Mouse (Mus musculus) kidney, embryonic 16.5 days (tissue): ENCODE measurements around the gene Krt42. TPM values are rescaled to one million over a fixed set of nuclear protein-coding genes. Genes with fewer than 3 reads are reported as not detected.
A peak's percentile ranks its signal among the peaks of the same experiment; 100 is the strongest.
"Not testable (repeated sequence)": the region's sequence is repeated elsewhere in the genome, so short reads cannot be mapped to it uniquely, and the experiment has no call there.

Source experiments
- ATAC-seq: fragments of 200-750 bp; cut with Nextera tagmentation; 2 replicates; pipeline ENCODE4 v1.8.0; 2017; ENCODE audit warnings: moderate TSS enrichment; ENCODE audit not compliant: low FRiP score, low TSS enrichment
- H3K27ac ChIP-seq: fragments of 300-500 bp; sonication (generic); 2 replicates; pipeline ENCODE4 v1.5.1; 2014; ENCODE audit warnings: low read length
- H3K27me3 ChIP-seq: fragments of 300-500 bp; sonication (generic); 2 replicates; pipeline ENCODE4 v1.6.1; 2014; ENCODE audit warnings: low read length, control low read depth, mixed read lengths; ENCODE audit not compliant: insufficient read depth
- H3K36me3 ChIP-seq: fragments of 300-500 bp; sonication (generic); 2 replicates; pipeline ENCODE4 v1.6.1; 2014; ENCODE audit warnings: low read length, control low read depth, mixed read lengths; ENCODE audit not compliant: insufficient read depth
- H3K4me1 ChIP-seq: fragments of 300-500 bp; sonication (generic); 2 replicates; pipeline ENCODE4 v1.6.1; 2014; ENCODE audit warnings: low read length, control low read depth, mixed read lengths; ENCODE audit not compliant: insufficient read depth
- H3K4me2 ChIP-seq: fragments of 300-500 bp; sonication (generic); replicated peaks from 2 replicates; pipeline ENCODE4 v1.6.1; 2014; ENCODE audit warnings: low read depth, low read length
- H3K4me3 ChIP-seq: fragments of 300-500 bp; sonication (generic); 2 replicates; pipeline ENCODE4 v1.5.1; 2014; ENCODE audit warnings: mild to moderate bottlenecking, low read length
- H3K9ac ChIP-seq: fragments of 300-500 bp; sonication (generic); replicated peaks from 2 replicates; pipeline ENCODE4 v1.6.1; 2014; ENCODE audit warnings: low read length
- H3K9me3 ChIP-seq: fragments of 300-500 bp; sonication (generic); 2 replicates; pipeline ENCODE4 v1.6.1; 2016; ENCODE audit warnings: low read length, control low read depth
- WGBS: fragments of 180-500 bp; shearing (Covaris S2); extraction: QIAGEN DNeasy Blood & Tissue Kit; methylation state at CpG from one replicate; pipeline ENCODE4 v1.1.7; 2014; 5-methylcytosine and 5-hydroxymethylcytosine counted together
- polyA plus RNA-seq: library from polyadenylated mRNA; unstranded; fragments of >200 nt; fragmentation: Nextera tagmentation; extraction: Ambion mirVana; gene quantifications from 2 replicates; pipeline ENCODE4 v1.2.1, GENCODE M21; 2015

Krt42 gene
- polyA plus RNA-seq, result not detected in 2 replicates

DNA sequence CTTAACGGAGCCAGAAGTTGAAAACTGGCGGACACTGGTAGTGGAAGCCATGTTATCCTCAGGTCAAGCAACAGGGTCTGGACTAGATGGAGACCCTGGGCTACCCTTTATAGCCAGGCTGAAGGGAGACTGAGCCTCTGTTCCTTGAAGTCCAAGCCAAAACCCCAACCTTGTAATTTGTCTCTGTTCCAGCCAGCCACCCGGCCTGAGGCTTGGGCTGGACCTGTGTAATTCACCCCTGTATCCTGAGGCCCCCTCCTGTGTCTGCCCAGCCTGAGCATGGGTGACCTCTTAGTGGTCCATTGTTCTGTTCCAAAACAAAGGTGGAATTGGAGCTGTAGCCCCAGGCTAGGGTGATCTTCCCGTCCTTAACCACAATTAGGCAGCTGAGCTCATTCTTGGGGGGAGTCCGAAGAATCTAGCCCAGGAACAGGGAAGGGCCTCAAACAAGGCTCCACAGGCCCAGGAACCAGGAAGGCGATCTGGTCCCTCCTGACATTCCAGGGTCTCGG, at the start of gene Krt42:
TSS of gene Krt42 (minus strand) at position 51 of the 512 bp plus-strand sequence.
- Histone ChIP-seq H3K36me3 (no peaks in the 10 kb centered on the region), H3K4me2 (no peak within 1 kb of the TSS), H3K4me3 (no peak within 1 kb of the TSS), H3K27ac (no peak within 1 kb of the TSS), H3K27me3 (no peaks in the 10 kb centered on the region), H3K9me3 (no peaks in the 10 kb centered on the region), H3K9ac (no peak within 1 kb of the TSS), H3K4me1 (no peaks in the 10 kb centered on the region)
- no peak for ATAC-seq
- WGBS, result 85% methylated on average over 7 of the region's 7 CpGs

DNA sequence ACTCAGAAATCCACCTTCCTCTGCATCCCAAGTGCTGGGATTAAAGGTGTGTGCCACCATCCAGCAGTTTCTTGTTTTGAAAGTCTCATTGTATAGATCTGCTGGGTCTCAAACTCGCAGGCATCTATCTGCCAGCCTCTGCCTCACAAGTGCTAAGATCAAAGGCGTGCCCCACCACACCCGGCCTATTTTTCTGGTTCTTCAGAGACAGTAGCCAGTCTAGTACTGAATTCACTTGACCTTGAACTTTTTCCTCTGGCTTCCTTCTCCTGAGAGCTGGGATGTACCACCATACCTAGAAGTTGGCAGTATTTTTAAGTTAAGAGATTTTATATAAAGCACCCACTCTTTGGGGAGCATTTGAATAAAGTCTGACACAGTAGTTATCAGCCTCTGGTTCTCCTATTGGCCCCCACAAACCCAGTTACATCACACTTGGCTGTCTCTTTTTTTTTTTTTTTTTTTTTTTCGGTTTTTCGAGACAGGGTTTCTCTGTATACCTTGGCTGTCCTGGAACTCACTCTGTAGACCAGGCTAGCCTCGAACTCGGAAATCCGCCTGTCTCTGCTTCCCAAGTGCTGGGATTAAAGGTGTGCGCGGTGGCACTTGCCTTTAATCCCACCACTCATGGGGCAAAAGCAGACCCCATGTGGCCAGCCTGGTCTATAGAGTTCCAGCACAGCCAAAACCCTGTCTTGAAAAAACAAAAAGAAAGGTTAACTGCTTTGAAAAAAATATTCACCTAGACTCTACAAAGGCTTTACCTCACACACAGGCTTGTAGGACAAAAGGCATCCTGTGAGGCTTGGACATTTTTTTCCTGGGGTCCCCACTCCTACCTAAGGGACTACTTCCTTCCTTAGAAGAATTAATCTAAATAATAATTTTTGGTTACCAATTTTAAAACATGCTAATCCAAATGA, 49.1 kb upstream of the Krt42 start:
- peak overlapping the region; percentile 53; the same call in 1 of the 2 replicates for H3K9ac ChIP-seq
- WGBS, result 85% methylated on average over 9 of the region's 10 CpGs
- H3K4me1 ChIP-seq, result peaks cover 10% of the 10 kb centered on the region; the same call in 1 of the 2 replicates
- peak overlapping the region; percentile 62 for H3K4me2 ChIP-seq
- no peak for ATAC-seq
- H3K9me3 ChIP-seq, result no peaks in the 10 kb centered on the region
- peak overlapping the region; percentile 44 for H3K4me3 ChIP-seq
- peaks cover 18% of the 10 kb centered on the region for H3K36me3 ChIP-seq
- no peak overlapping the region; the same call in 1 of the 2 replicates for H3K27ac ChIP-seq
- H3K27me3 ChIP-seq, result no peaks in the 10 kb centered on the region

GRCm38 (mm10) chr11:100317826-100318380, 48.2 kb upstream of the Krt42 start:
- H3K4me2 ChIP-seq, result no peak overlapping the region
- H3K27me3 ChIP-seq, result no peaks in the 10 kb centered on the region
- H3K36me3 ChIP-seq, result peaks cover 18% of the 10 kb centered on the region
- no peaks in the 10 kb centered on the region for H3K9me3 ChIP-seq
- 53% methylated on average over 6 of the region's 6 CpGs for WGBS
- no peak for ATAC-seq
- H3K4me3 ChIP-seq, result no peak overlapping the region
- peaks cover 10% of the 10 kb centered on the region; the same call in 1 of the 2 replicates for H3K4me1 ChIP-seq
- H3K9ac ChIP-seq, result no peak overlapping the region
- H3K27ac ChIP-seq, result no peak overlapping the region

GRCm38 (mm10) chr11:100315439-100315838, 45.8 kb upstream of the Krt42 start:
- Histone ChIP-seq H3K4me1 (no peaks in the 10 kb centered on the region), H3K9ac (no peak overlapping the region), H3K36me3 (no peaks in the 10 kb centered on the region; the same call in 1 of the 2 replicates), H3K4me3 (no peak overlapping the region), H3K27ac (no peak overlapping the region), H3K9me3 (no peaks in the 10 kb centered on the region), H3K27me3 (no peaks in the 10 kb centered on the region), H3K4me2 (no peak overlapping the region)
- WGBS, result 95% methylated on average over 5 of the region's 5 CpGs
- ATAC-seq, result no peak

GRCm38 (mm10) chr11:100313424-100313823, 43.8 kb upstream of the Krt42 start:
- H3K9me3 ChIP-seq, result no peaks in the 10 kb centered on the region
- no peaks in the 10 kb centered on the region for H3K27me3 ChIP-seq
- no peak overlapping the region for H3K9ac ChIP-seq
- H3K4me3 ChIP-seq, result no peak overlapping the region
- 89% methylated on average over 6 of the region's 6 CpGs for WGBS
- no peaks in the 10 kb centered on the region for H3K36me3 ChIP-seq
- no peak overlapping the region for H3K4me2 ChIP-seq
- 0 out of 2 replicates have a peak, but pooled peaks have one; percentile 54 for ATAC-seq
- no peak overlapping the region for H3K27ac ChIP-seq
- H3K4me1 ChIP-seq, result no peaks in the 10 kb centered on the region

GRCm38 (mm10) chr11:100312096-100312679, 42.5 kb upstream of the Krt42 start:
- no peaks in the 10 kb centered on the region for H3K36me3 ChIP-seq
- H3K27ac ChIP-seq, result no peak overlapping the region
- 37% methylated on average over 5 of the region's 5 CpGs for WGBS
- no peak overlapping the region for H3K4me3 ChIP-seq
- ATAC-seq, result no peak
- no peaks in the 10 kb centered on the region for H3K4me1 ChIP-seq
- H3K9ac ChIP-seq, result no peak overlapping the region
- H3K27me3 ChIP-seq, result no peaks in the 10 kb centered on the region
- H3K9me3 ChIP-seq, result no peaks in the 10 kb centered on the region
- no peak overlapping the region for H3K4me2 ChIP-seq

DNA sequence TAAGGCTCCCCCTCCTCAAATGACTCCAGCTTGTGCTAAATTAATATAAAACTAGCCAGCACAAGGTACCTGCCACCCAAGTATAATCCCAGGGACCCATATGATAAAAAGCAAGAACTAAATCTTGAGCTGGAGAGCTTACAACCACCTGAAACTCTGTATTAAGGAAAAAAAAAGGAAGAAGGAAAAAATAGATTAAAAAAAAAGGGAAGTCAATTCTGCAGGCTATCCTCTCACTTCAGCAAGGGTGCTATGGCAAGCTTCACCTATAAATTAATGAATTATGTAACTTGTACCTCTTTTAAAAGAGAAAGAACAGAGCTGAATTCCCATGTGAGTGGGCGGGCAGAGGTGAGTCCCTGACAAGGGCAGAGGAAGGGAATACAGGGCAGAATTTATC, 42.0 kb upstream of the Krt42 start:
- H3K4me1 ChIP-seq, result no peaks in the 10 kb centered on the region
- no peaks in the 10 kb centered on the region for H3K27me3 ChIP-seq
- H3K9me3 ChIP-seq, result no peaks in the 10 kb centered on the region
- H3K36me3 ChIP-seq, result no peaks in the 10 kb centered on the region
- H3K9ac ChIP-seq, result no peak overlapping the region
- WGBS, result 56% methylated on average over 1 of the region's 1 CpGs
- no peak overlapping the region for H3K4me3 ChIP-seq
- no peak overlapping the region for H3K4me2 ChIP-seq
- ATAC-seq, result no peak
- H3K27ac ChIP-seq, result no peak overlapping the region

GRCm38 (mm10) chr11:100308672-100309071, 39.0 kb upstream of the Krt42 start:
- H3K4me3 ChIP-seq, H3K4me2 ChIP-seq, H3K36me3 ChIP-seq, H3K27me3 ChIP-seq, H3K27ac ChIP-seq, H3K9me3 ChIP-seq, H3K9ac ChIP-seq, ATAC-seq, H3K4me1 ChIP-seq: not testable (repeated sequence)
- WGBS, result 79% methylated on average over 6 of the region's 6 CpGs

GRCm38 (mm10) chr11:100307900-100308299, 38.2 kb upstream of the Krt42 start:
- Histone ChIP-seq H3K27me3 (no peaks in the 10 kb centered on the region), H3K4me1 (no peaks in the 10 kb centered on the region), H3K36me3 (no peaks in the 10 kb centered on the region), H3K27ac (no peak overlapping the region), H3K9me3 (no peaks in the 10 kb centered on the region), H3K9ac (no peak overlapping the region), H3K4me2 (no peak overlapping the region), H3K4me3 (no peak overlapping the region)
- WGBS, result 80% methylated on average over 5 of the region's 5 CpGs
- no peak for ATAC-seq
